Mouse (Mus musculus): ENCODE results near the gene Tcp10c. TPM values are rescaled to one million over a fixed set of nuclear protein-coding genes. Genes with fewer than 3 reads are reported as not detected.

Tcp10c gene
- total RNA-seq, 2 experiments from 2014 or later, result not detected

Other genes with a start within 250 kb of the Tcp10c start
- not detected for gene Unc93a, start 222.8 kb upstream of the Tcp10c start, total RNA-seq (2021)
- gene Smok2a, start 133.4 kb upstream of the Tcp10c start, total RNA-seq (2021), result not detected
- gene Smok2b, start 124.3 kb upstream of the Tcp10c start, total RNA-seq (2021), result not detected

Data from heart, postnatal 25 days (tissue).